Mouse (Mus musculus) hindbrain, postnatal 0 days (tissue): ENCODE results near the gene Gm26602. TPM values are rescaled to one million over a fixed set of nuclear protein-coding genes. Genes with fewer than 3 reads are reported as not detected.

Source experiments
- ATAC-seq: fragments of 200-750 bp; cut with Nextera tagmentation; 2 replicates; pipeline ENCODE4 v1.8.0; 2017; ENCODE audit warnings: mild to moderate bottlenecking, moderate TSS enrichment, moderate library complexity
- DNase-seq: peaks from one replicate; pipeline ENCODE4 v3.0.0-alpha.2; 2015; ENCODE audit warnings: low spot score
- H3K27ac ChIP-seq: fragments of 300-500 bp; sonication (generic); 2 replicates; pipeline ENCODE4 v1.5.1; 2014; ENCODE audit warnings: mild to moderate bottlenecking
- H3K27me3 ChIP-seq: fragments of 300-500 bp; sonication (generic); 2 replicates; pipeline ENCODE4 v1.6.1; 2014; ENCODE audit warnings: low read length, mixed read lengths; ENCODE audit not compliant: insufficient read depth
- H3K36me3 ChIP-seq: fragments of 300-500 bp; sonication (generic); 2 replicates; pipeline ENCODE4 v1.6.1; 2014; ENCODE audit warnings: low read length, mixed read lengths; ENCODE audit not compliant: insufficient read depth
- H3K4me1 ChIP-seq: fragments of 300-500 bp; sonication (generic); 2 replicates; pipeline ENCODE4 v1.6.1; 2014; ENCODE audit warnings: antibody characterized with exemption, low read length, mixed read lengths; ENCODE audit not compliant: insufficient read depth
- H3K4me2 ChIP-seq: fragments of 300-500 bp; sonication (generic); 2 replicates; pipeline ENCODE4 v1.6.1; 2014; ENCODE audit warnings: low read depth, mild to moderate bottlenecking, low read length, moderate library complexity, mixed read lengths
- H3K4me3 ChIP-seq: fragments of 300-500 bp; sonication (generic); 2 replicates; pipeline ENCODE4 v1.5.1; 2014; ENCODE audit warnings: low read length
- H3K9ac ChIP-seq: fragments of 300-500 bp; sonication (generic); replicated peaks from 2 replicates; pipeline ENCODE4 v1.6.1; 2014; ENCODE audit warnings: mild to moderate bottlenecking, low read length, moderate library complexity, mixed read lengths
- H3K9me3 ChIP-seq: fragments of 300-500 bp; sonication (generic); 2 replicates; pipeline ENCODE4 v1.6.1; 2016; ENCODE audit warnings: low read length, mixed read lengths
- CTCF ChIP-seq: IDR thresholded peaks from 2 replicates; pipeline ENCODE4 v1.5.1; 2016; ENCODE audit warnings: antibody characterized with exemption, control low read depth, low read depth
- WGBS: fragments of 180-500 bp; shearing (Covaris S2); extraction: QIAGEN DNeasy Blood & Tissue Kit; methylation state at CpG from one replicate; pipeline ENCODE4 v1.1.7; 2014; 5-methylcytosine and 5-hydroxymethylcytosine counted together
- polyA plus RNA-seq: library from polyadenylated mRNA; unstranded; fragments of >200 nt; fragmentation: Nextera tagmentation; extraction: Ambion mirVana; gene quantifications from 2 replicates; pipeline ENCODE4 v1.2.1, GENCODE M21; 2015
- total RNA-seq: library from RNA; depleted of rRNA; stranded (reverse); fragments of >200 nt; gene quantifications from 2 replicates; pipeline ENCODE4 v1.2.3, GENCODE M21; 2014

Gm26602 gene
- total and polyA plus RNA-seq, 2 experiments from 2014 or later = 17.2 TPM; not detected in 1

DNA sequence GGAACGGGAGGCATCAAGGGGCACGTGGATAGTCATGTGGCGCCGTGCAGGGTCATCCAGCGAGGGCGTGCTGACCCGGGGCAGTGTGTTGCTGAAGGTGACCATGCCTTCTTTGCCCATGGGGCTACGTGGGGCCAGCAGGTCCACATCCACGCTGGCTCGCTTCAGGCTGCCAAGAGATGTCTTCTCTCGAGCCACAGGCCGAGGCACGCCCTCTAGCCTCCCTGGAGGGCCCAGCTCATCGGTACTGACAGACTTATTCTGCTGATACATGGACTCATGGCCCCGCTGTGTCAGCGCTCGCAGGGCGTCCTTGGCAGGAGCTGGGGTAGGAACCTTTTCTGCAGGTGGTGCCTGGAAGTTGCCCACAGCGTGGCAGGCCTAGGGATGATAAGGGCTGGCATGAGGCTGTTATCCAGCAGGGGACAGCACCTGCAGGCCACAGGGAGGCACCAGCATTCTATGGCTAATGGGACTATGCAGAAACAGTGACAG, 44.8 kb upstream of the Gm26602 start:
- H3K36me3 ChIP-seq = peaks cover 48% of the 10 kb centered on the region
- ATAC-seq = no peak
- 63% methylated on average over 19 of the region's 19 CpGs for WGBS

DNA sequence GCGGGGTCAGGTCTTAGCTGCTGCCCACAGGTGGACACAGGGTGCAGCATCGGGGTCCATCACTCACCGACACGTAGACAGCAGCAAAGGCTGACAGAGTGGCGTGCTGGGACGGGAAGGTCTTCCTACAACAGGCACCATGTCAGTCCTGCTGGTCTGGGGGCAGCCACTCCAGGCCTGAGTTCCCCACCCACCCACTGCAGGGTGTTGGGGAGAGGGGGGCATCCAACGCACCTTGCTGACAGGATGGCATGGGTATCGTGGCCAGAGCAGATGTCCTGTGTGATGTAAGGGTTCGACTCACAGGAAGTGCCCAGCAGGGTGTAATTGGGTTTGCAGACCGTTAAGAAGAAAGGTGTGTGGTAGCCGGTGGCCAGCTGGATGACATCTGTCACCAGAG, 44.1 kb upstream of the Gm26602 start:
- Histone ChIP-seq H3K36me3 (peaks cover 41% of the 10 kb centered on the region), H3K9ac (no peak overlapping the region), H3K27ac (no peak overlapping the region), H3K27me3 (no peaks in the 10 kb centered on the region), H3K4me2 (no peak overlapping the region), H3K4me1 (no peaks in the 10 kb centered on the region), H3K4me3 (no peak overlapping the region), H3K9me3 (no peaks in the 10 kb centered on the region)
- 75% methylated on average over 11 of the region's 11 CpGs for WGBS
- DNase-seq (no peak), ATAC-seq (no peak)
- TF ChIP-seq CTCF = no peak

More for the DNA sequence above, 44.8 kb upstream of the Gm26602 start:
- no peak overlapping the region for H3K9ac ChIP-seq
- H3K9me3 ChIP-seq = no peaks in the 10 kb centered on the region
- H3K4me3 ChIP-seq = no peak overlapping the region
- H3K4me1 ChIP-seq = no peaks in the 10 kb centered on the region
- no peaks in the 10 kb centered on the region for H3K27me3 ChIP-seq
- no peak overlapping the region for H3K4me2 ChIP-seq
- peak; percentile 59 for TF ChIP-seq CTCF
- no peak for DNase-seq
- H3K27ac ChIP-seq = peak overlapping the region; percentile 57

DNA sequence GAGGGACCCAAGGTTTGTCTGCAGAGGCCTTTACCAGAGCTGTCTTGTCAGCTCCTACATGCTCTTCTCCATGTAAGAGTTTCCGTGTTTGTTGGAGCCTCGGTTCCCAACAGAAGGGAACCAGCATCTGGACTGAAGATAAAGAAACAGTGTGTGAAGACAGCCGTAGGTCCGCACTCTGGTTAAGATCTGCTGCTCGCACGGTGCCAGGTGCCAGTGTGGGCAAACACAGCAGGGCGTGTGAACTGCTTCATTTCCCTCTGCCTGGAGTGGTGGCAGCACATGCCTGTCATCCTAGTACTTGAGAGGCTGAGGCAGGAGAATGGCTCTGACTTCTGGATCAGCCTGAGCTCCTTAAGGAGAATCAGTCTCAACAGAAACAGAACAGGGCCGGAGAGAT, 38.8 kb upstream of the Gm26602 start:
- H3K9ac ChIP-seq = no peak overlapping the region

DNA sequence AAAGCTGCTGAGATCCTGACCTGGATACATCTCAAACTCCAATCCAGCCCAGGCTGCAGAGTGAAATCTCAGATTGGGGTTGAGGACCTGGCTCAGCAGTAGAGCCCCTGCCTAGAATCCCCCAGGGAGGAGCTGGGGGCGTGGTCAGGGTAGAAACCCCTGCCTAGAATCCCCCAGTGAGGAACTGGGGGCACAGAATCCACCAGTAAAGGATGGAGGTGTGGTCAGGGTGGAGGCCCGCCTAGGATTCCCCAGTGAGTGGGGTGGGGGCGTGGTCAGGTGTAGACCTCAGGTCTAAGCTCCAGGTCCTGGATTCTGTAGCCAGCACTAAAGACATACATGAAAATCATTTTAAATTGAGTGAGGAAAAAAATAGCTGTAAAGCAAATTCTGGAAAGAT, 37.8 kb upstream of the Gm26602 start:
- H3K36me3 ChIP-seq = 0 out of 2 replicates have a peak, but pooled peaks cover 4% of the 10 kb centered on the region
- H3K27me3 ChIP-seq = no peaks in the 10 kb centered on the region
- peaks cover 6% of the 10 kb centered on the region; the same call in 1 of the 2 replicates for H3K4me1 ChIP-seq
- H3K9me3 ChIP-seq = no peaks in the 10 kb centered on the region
- no peak for DNase-seq
- H3K27ac ChIP-seq = peak overlapping the region; percentile 94
- no peak for TF ChIP-seq CTCF
- H3K4me3 ChIP-seq = peak overlapping the region; percentile 59
- no peak for ATAC-seq
- peak overlapping the region; percentile 87 for H3K9ac ChIP-seq
- WGBS = 37% methylated on average over 3 of the region's 3 CpGs
- H3K4me2 ChIP-seq = peak overlapping the region; percentile 85

More for the DNA sequence above, 38.8 kb upstream of the Gm26602 start:
- no peak for TF ChIP-seq CTCF
- no peak for DNase-seq
- peak overlapping the region; percentile 85 for H3K4me2 ChIP-seq
- no peaks in the 10 kb centered on the region for H3K9me3 ChIP-seq
- H3K4me1 ChIP-seq = peaks cover 6% of the 10 kb centered on the region; the same call in 1 of the 2 replicates
- H3K27ac ChIP-seq = no peak overlapping the region
- no peak for ATAC-seq
- 75% methylated on average over 8 of the region's 8 CpGs for WGBS
- H3K36me3 ChIP-seq = 0 out of 2 replicates have a peak, but pooled peaks cover 4% of the 10 kb centered on the region
- no peak overlapping the region; the same call in 1 of the 2 replicates for H3K4me3 ChIP-seq
- no peaks in the 10 kb centered on the region for H3K27me3 ChIP-seq

DNA sequence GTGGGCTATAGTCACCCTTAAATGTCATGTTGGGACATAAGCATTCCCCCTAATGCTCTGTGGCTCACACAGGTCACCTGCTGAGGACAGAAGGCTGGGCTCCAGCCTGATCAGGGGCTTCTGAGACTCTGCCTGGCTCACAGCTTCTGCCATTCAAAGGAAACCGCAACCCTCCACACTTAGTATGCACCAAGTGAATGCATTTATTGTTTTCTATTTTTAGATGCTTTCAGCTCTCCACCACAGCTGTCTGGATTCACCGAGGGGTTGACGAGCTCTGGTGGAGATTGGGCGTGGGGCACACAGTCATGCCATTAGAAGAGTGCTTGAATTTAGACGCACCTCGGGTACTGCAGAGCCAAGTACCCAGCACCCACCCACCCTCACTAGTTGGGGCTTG, 37.3 kb upstream of the Gm26602 start:
- Histone ChIP-seq H3K4me1 (peaks cover 6% of the 10 kb centered on the region; the same call in 1 of the 2 replicates), H3K9ac (peak overlapping the region; percentile 87), H3K27ac (peak overlapping the region; percentile 94), H3K4me3 (peak overlapping the region; percentile 59), H3K36me3 (0 out of 2 replicates have a peak, but pooled peaks cover 4% of the 10 kb centered on the region), H3K27me3 (no peaks in the 10 kb centered on the region), H3K4me2 (peak overlapping the region; percentile 85), H3K9me3 (no peaks in the 10 kb centered on the region)
- WGBS = 2% methylated on average over 6 of the region's 6 CpGs
- no peak for TF ChIP-seq CTCF
- ATAC-seq = 0 out of 2 replicates have a peak, but pooled peaks have one; percentile 14
- peak; percentile 50 for DNase-seq

DNA sequence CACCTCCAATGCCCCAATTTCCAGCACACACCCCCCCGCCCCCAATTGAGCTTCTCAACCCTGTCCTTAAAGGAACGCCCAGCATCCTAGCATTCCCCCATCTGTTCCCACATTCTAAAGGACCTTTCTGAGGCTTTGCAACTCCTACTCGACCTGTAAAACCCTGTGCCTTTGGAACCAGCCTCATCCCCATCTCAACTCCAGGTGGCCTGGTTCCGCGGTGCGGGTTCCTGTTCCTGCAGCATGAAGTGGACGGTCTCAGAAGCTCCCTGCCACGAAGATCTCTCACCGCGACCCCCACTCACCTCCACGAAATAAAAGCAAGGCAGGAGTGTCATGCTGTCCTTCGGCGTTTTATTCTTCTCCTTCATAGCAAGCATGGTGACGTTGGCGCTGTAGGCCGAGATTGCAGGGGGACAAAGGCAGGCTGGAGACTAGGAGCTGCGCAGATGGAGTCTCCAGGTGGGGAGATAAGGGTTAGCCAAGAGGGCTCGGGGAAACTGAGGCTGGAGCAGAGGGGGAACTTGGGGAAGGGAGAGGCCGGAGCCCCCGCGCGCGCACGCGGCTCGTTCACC, 36.9 kb upstream of the Gm26602 start:
- no peak; the same call in 1 of the 2 replicates for ATAC-seq
- Histone ChIP-seq H3K9me3 (no peaks in the 10 kb centered on the region), H3K4me2 (peak overlapping the region; percentile 85), H3K4me1 (peaks cover 6% of the 10 kb centered on the region; the same call in 1 of the 2 replicates), H3K4me3 (peak overlapping the region; percentile 59), H3K27ac (peak overlapping the region; percentile 94), H3K27me3 (no peaks in the 10 kb centered on the region), H3K9ac (peak overlapping the region; percentile 87), H3K36me3 (0 out of 2 replicates have a peak, but pooled peaks cover 4% of the 10 kb centered on the region)
- no peak for TF ChIP-seq CTCF
- WGBS = under 1% methylated on average over 24 of the region's 26 CpGs
- peak; percentile 32 for DNase-seq
